Mouse (Mus musculus): Measurements from ENCODE around the gene Fbxo9. TPM values are rescaled to one million over a fixed set of nuclear protein-coding genes. Genes with fewer than 3 reads are reported as not detected.
"Not testable (repeated sequence)": the region's sequence is repeated elsewhere in the genome, so short reads cannot be mapped to it uniquely, and the experiment has no call there.

Fbxo9 gene
- polyA plus RNA-seq (2012): 20.3 and 21.9 TPM in 2 replicates

GRCm38 (mm10) chr9:78108796-78109239 is at the start of gene Fbxo9, which contains the start of gene Ick:
Fbxo9 (minus strand) TSS chr9:78109065.
Ick (plus strand) TSS chr9:78109192.
- Histone ChIP-seq H3K9me3 (ENCODE audit: control insufficient read depth, low read length) (peaks cover 2% of the 10 kb centered on the region), H3K36me3 (ENCODE audit: control insufficient read depth) (peaks cover 30% of the 10 kb centered on the region), H3K27me3 (ENCODE audit: control insufficient read depth) (no peaks in the 10 kb centered on the region), H3K4me3 (replicated peaks) (peak within 1 kb of the TSS; percentile 100), H3K4me1 (ENCODE audit: control insufficient read depth) (peaks cover 61% of the 10 kb centered on the region)
- no peak for TF ChIP-seq GATA1 (IDR thresholded peaks at IDR 0.05; ENCODE audit: low read length)
- TF ChIP-seq TAL1 (IDR thresholded peaks at IDR 0.05; ENCODE audit: low read length): no peak

GRCm38 (mm10) chr9:78157221-78157620 is 48.4 kb upstream of the Fbxo9 start:
- Histone ChIP-seq H3K36me3 (ENCODE audit: control insufficient read depth) (peaks cover 44% of the 10 kb centered on the region), H3K9me3 (ENCODE audit: control insufficient read depth, low read length) (no peaks in the 10 kb centered on the region)

GRCm38 (mm10) chr9:78154211-78154977 is 45.5 kb upstream of the Fbxo9 start:
- H3K27me3 ChIP-seq (ENCODE audit: control insufficient read depth): no peaks in the 10 kb centered on the region
- H3K4me1 ChIP-seq (ENCODE audit: control insufficient read depth): no peaks in the 10 kb centered on the region
- no peak overlapping the region for H3K4me3 ChIP-seq (replicated peaks)
- no peaks in the 10 kb centered on the region for H3K9me3 ChIP-seq (ENCODE audit: control insufficient read depth, low read length)
- TF ChIP-seq GATA1 (IDR thresholded peaks at IDR 0.05; ENCODE audit: low read length) (no peak), TAL1 (IDR thresholded peaks at IDR 0.05; ENCODE audit: low read length) (no peak)
- peaks cover 25% of the 10 kb centered on the region for H3K36me3 ChIP-seq (ENCODE audit: control insufficient read depth)

More at GRCm38 (mm10) chr9:78157221-78157620, 48.4 kb upstream of the Fbxo9 start:
- no peaks in the 10 kb centered on the region; the same call in 1 of the 2 replicates for H3K4me1 ChIP-seq (ENCODE audit: control insufficient read depth)
- TF ChIP-seq TAL1 (IDR thresholded peaks at IDR 0.05; ENCODE audit: low read length): no peak
- H3K27me3 ChIP-seq (ENCODE audit: control insufficient read depth): no peaks in the 10 kb centered on the region
- H3K4me3 ChIP-seq (replicated peaks): no peak overlapping the region

- H3K27me3 ChIP-seq (ENCODE audit: control insufficient read depth); H3K4me3 ChIP-seq (replicated peaks); H3K4me1 ChIP-seq (ENCODE audit: control insufficient read depth); H3K9me3 ChIP-seq (ENCODE audit: control insufficient read depth, low read length): not testable (repeated sequence)
- H3K36me3 ChIP-seq (ENCODE audit: control insufficient read depth): peaks cover 16% of the 10 kb centered on the region
Observed at GRCm38 (mm10) chr9:78149770-78150169, 40.9 kb upstream of the Fbxo9 start.

- Histone ChIP-seq H3K4me3 (replicated peaks) (no peak overlapping the region), H3K27me3 (ENCODE audit: control insufficient read depth) (no peaks in the 10 kb centered on the region), H3K9me3 (ENCODE audit: control insufficient read depth, low read length) (no peaks in the 10 kb centered on the region), H3K36me3 (ENCODE audit: control insufficient read depth) (peaks cover 18% of the 10 kb centered on the region), H3K4me1 (ENCODE audit: control insufficient read depth) (no peaks in the 10 kb centered on the region; the same call in 1 of the 2 replicates)
- TF ChIP-seq GATA1 (IDR thresholded peaks at IDR 0.05; ENCODE audit: low read length): no peak
- no peak for TF ChIP-seq TAL1 (IDR thresholded peaks at IDR 0.05; ENCODE audit: low read length)
Observed at GRCm38 (mm10) chr9:78148149-78148548, 39.3 kb upstream of the Fbxo9 start.

- peaks cover 26% of the 10 kb centered on the region for H3K36me3 ChIP-seq (ENCODE audit: control insufficient read depth)
- TF ChIP-seq GATA1 (IDR thresholded peaks at IDR 0.05; ENCODE audit: low read length): no peak
- no peak for TF ChIP-seq TAL1 (IDR thresholded peaks at IDR 0.05; ENCODE audit: low read length)
- H3K4me1 ChIP-seq (ENCODE audit: control insufficient read depth): no peaks in the 10 kb centered on the region; the same call in 1 of the 2 replicates
- peaks cover 3% of the 10 kb centered on the region; the same call in 1 of the 2 replicates for H3K9me3 ChIP-seq (ENCODE audit: control insufficient read depth, low read length)
- H3K27me3 ChIP-seq (ENCODE audit: control insufficient read depth): no peaks in the 10 kb centered on the region
- no peak overlapping the region for H3K4me3 ChIP-seq (replicated peaks)
Observed at GRCm38 (mm10) chr9:78146627-78147026, 37.8 kb upstream of the Fbxo9 start.

GRCm38 (mm10) chr9:78146099-78146498 is 37.2 kb upstream of the Fbxo9 start:
- Histone ChIP-seq H3K4me1 (ENCODE audit: control insufficient read depth) (no peaks in the 10 kb centered on the region; the same call in 1 of the 2 replicates), H3K4me3 (replicated peaks) (no peak overlapping the region), H3K27me3 (ENCODE audit: control insufficient read depth) (no peaks in the 10 kb centered on the region), H3K9me3 (ENCODE audit: control insufficient read depth, low read length) (peaks cover 3% of the 10 kb centered on the region; the same call in 1 of the 2 replicates), H3K36me3 (ENCODE audit: control insufficient read depth) (peaks cover 28% of the 10 kb centered on the region)
- TF ChIP-seq TAL1 (IDR thresholded peaks at IDR 0.05; ENCODE audit: low read length) (no peak), GATA1 (IDR thresholded peaks at IDR 0.05; ENCODE audit: low read length) (no peak)

GRCm38 (mm10) chr9:78139463-78139862 is 30.6 kb upstream of the Fbxo9 start:
- peaks cover 24% of the 10 kb centered on the region for H3K36me3 ChIP-seq (ENCODE audit: control insufficient read depth)
- peaks cover 3% of the 10 kb centered on the region; the same call in 1 of the 2 replicates for H3K9me3 ChIP-seq (ENCODE audit: control insufficient read depth, low read length)
- peaks cover 5% of the 10 kb centered on the region for H3K4me1 ChIP-seq (ENCODE audit: control insufficient read depth)
- no peak for TF ChIP-seq GATA1 (IDR thresholded peaks at IDR 0.05; ENCODE audit: low read length)
- TF ChIP-seq TAL1 (IDR thresholded peaks at IDR 0.05; ENCODE audit: low read length): no peak
- no peak overlapping the region for H3K4me3 ChIP-seq (replicated peaks)
- no peaks in the 10 kb centered on the region for H3K27me3 ChIP-seq (ENCODE audit: control insufficient read depth)

- Histone ChIP-seq H3K27me3 (ENCODE audit: control insufficient read depth) (no peaks in the 10 kb centered on the region), H3K4me1 (ENCODE audit: control insufficient read depth) (peaks cover 5% of the 10 kb centered on the region), H3K36me3 (ENCODE audit: control insufficient read depth) (peaks cover 23% of the 10 kb centered on the region), H3K9me3 (ENCODE audit: control insufficient read depth, low read length) (peaks cover 3% of the 10 kb centered on the region; the same call in 1 of the 2 replicates), H3K4me3 (replicated peaks) (no peak overlapping the region)
- no peak for TF ChIP-seq TAL1 (IDR thresholded peaks at IDR 0.05; ENCODE audit: low read length)
- no peak for TF ChIP-seq GATA1 (IDR thresholded peaks at IDR 0.05; ENCODE audit: low read length)
Observed at GRCm38 (mm10) chr9:78138044-78138676, 29.3 kb upstream of the Fbxo9 start.

Data from erythroblast, embryonic 14.5 days (primary cell).